Mouse (Mus musculus): ENCODE measurements around the gene A530084C06Rik. TPM values are rescaled to one million over a fixed set of nuclear protein-coding genes. Genes with fewer than 3 reads are reported as not detected.

Gene A530084C06Rik
- polyA plus RNA-seq, 1 experiment from 2014 or later = not detected

DNA sequence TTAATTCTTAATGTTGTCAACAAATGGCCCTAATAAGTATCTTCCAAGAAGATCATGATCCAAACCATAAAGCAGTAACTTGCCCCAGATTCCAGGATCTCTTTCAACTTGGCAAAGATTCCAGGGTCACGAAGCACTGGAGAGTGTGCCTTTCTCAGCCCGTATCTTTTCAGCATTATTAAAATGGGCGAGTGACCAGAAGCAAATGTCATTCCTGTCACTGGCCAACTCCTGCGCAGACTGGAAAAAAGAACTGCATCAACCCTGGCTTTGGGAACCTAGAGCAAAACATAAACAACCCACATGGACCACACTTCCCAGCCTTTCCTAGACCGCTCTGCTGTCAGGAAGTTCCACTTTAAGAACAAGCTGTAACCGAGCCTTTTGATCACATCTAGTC is 5.3 kb upstream of the A530084C06Rik start:
- ATAC-seq = no peak
- H3K4me1 ChIP-seq (replicated peaks) = peaks cover 5% of the 10 kb centered on the region

DNA sequence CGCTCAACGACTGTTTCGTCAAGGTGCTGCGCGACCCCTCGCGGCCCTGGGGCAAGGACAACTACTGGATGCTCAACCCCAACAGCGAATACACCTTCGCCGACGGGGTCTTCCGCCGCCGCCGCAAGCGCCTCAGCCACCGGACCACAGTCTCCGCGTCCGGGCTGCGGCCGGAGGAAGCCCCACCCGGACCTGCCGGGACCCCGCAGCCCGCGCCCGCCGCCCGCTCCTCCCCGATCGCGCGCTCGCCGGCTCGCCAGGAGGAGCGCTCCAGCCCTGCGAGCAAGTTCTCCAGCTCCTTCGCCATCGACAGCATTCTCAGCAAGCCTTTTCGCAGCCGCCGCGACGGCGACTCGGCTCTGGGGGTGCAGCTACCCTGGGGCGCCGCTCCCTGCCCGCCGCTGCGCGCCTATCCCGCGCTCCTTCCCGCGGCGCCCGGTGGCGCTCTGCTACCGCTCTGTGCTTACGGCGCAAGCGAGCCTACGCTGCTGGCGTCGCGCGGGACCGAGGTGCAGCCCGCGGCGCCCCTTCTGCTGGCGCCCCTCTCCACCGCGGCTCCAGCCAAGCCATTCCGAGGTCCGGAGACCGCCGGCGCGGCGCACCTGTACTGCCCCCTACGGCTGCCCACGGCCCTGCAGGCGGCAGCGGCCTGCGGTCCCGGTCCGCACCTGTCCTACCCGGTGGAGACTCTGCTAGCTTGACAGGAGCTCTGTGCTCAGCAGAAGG is 449 bp upstream of the A530084C06Rik start:
- Histone ChIP-seq H3K4me2 (replicated peaks) (peak overlapping the region; percentile 99), H3K9ac (peak overlapping the region; percentile 68), H3K4me1 (replicated peaks) (peaks cover 25% of the 10 kb centered on the region), H3K4me3 (replicated peaks) (peak overlapping the region; percentile 66), H3K27me3 (replicated peaks) (peaks cover 43% of the 10 kb centered on the region), H3K27ac (0 out of 2 replicates have a peak overlapping the region, but pooled peaks have one; percentile 40), H3K36me3 (no peaks in the 10 kb centered on the region), H3K9me3 (no peaks in the 10 kb centered on the region)
- ATAC-seq = peak; percentile 73
- WGBS = under 1% methylated on average over 92 of the region's 92 CpGs

More for the DNA sequence above, 5.3 kb upstream of the A530084C06Rik start:
- Histone ChIP-seq H3K27ac (no peak overlapping the region), H3K9ac (no peak overlapping the region), H3K9me3 (no peaks in the 10 kb centered on the region), H3K4me3 (replicated peaks) (no peak overlapping the region), H3K36me3 (no peaks in the 10 kb centered on the region), H3K27me3 (replicated peaks) (peaks cover 17% of the 10 kb centered on the region), H3K4me2 (replicated peaks) (no peak overlapping the region)
- 50% methylated on average over 6 of the region's 6 CpGs for WGBS

DNA sequence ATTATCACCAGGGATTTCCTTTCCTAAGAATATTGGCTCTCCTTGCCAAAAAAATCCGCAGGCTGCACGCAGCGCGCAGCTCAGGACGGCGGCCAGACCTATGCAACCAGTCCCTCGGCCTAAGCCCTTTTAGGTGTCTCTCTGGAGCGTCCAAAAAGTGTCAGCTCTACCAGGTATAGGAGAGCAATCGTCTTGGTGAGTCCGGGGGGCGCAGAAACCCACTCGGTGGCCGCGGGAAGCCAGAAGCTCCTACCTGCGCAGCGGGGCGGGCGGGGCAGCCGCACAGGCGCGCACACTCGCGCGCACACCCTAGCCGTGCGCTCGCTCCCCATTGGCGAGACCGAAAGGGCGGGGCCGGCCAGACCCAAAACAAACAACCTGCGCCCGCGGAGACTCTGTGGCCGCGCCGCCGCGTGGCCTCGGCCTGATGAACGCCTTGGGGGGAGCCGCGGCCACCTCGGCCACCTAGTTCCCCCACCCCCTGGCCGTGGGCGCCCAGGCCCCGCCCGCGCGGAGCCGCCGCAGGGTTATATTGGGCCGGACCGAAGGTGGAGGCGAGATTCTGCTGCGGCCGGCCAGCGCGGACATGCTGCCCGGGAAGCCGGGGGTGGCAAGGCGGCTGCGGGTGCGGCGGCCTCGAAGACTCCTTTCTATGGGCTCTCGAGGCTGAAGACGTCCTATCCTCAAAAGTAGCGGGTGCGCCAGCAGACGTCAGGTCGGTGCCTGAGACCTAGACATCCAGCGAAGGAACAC is 1.2 kb downstream of the A530084C06Rik start:
- peak overlapping the region; percentile 66 for H3K4me3 ChIP-seq (replicated peaks)
- H3K27ac ChIP-seq = no peak overlapping the region
- H3K36me3 ChIP-seq = no peaks in the 10 kb centered on the region
- peaks cover 25% of the 10 kb centered on the region for H3K4me1 ChIP-seq (replicated peaks)
- peak overlapping the region; percentile 68 for H3K9ac ChIP-seq
- H3K27me3 ChIP-seq (replicated peaks) = peaks cover 43% of the 10 kb centered on the region
- peak overlapping the region; percentile 99 for H3K4me2 ChIP-seq (replicated peaks)
- WGBS = under 1% methylated on average over 73 of the region's 73 CpGs
- H3K9me3 ChIP-seq = no peaks in the 10 kb centered on the region
- ATAC-seq = peak; percentile 87

DNA sequence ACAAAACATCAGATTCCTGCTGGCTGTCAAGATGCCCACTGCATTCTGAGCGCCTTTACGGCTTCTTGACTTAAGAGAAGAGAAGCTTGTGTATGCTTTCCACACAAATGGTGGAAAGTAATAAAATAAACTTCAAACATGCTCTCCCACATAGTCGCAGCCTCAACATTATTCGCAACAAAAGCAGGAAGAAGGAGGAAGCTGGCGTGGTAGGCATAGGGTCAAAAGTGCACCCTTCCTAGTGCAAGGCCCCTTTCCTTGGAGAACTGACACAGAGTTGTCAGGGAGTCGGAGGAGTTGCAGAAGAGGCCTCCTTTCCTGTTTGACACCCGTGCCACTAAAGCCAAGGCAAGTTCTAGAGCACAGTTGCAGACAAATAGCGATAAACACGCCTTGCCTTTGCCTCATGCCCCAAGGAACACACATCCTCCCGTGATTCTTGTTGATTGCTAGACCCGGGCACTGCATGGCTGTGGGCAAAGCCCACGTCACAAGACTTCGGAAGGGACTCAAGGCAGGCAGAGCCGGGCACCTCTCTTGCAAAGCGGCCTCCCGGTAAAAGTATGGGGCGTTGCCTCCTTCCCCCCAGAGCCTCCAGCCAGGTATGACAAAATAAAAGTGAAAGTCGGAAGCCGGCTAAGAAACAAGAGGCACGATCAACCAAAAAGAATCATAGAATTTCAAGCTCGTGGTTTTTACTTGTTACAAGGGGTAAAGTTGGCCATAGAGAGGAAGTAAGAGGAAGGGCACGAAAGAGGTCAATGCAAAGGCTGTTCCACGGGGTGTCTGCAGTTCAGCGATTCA is 2.0 kb downstream of the A530084C06Rik start:
- no peak for ATAC-seq
- H3K9me3 ChIP-seq = no peaks in the 10 kb centered on the region
- no peaks in the 10 kb centered on the region for H3K36me3 ChIP-seq
- H3K4me1 ChIP-seq (replicated peaks) = peaks cover 25% of the 10 kb centered on the region
- no peak overlapping the region for H3K27ac ChIP-seq
- H3K4me3 ChIP-seq (replicated peaks) = peak overlapping the region; percentile 66
- 17% methylated on average over 24 of the region's 24 CpGs for WGBS
- H3K27me3 ChIP-seq (replicated peaks) = peaks cover 38% of the 10 kb centered on the region
- H3K4me2 ChIP-seq (replicated peaks) = peak overlapping the region; percentile 99
- H3K9ac ChIP-seq = no peak overlapping the region

DNA sequence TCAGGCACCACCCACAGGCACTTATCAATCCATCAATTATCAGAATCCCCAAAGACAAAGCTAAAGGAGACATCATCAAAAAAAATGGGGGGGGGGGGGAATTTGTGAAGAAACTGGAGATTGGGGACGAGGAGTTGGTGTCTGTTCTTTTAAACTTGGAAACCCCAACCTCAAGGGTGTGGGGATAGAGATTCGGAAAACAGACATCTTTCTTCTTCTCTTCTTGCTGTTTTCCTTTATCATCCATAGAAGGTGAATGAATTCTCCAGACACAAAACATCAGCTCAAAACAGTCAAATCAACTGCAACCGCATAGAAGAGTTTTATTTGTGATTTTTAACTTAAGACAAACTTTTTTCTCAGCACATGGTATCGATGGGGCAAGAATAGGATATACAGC is 3.3 kb downstream of the A530084C06Rik start, which contains the start of gene Foxq1:
Gene Foxq1 (plus strand): TSS at position 301 of the 400 bp plus-strand sequence.
- no peaks in the 10 kb centered on the region for H3K9me3 ChIP-seq
- H3K27ac ChIP-seq = no peak within 1 kb of the TSS
- no peak for ATAC-seq
- peaks cover 33% of the 10 kb centered on the region for H3K27me3 ChIP-seq (replicated peaks)
- H3K36me3 ChIP-seq = no peaks in the 10 kb centered on the region
- WGBS = 91% methylated on average over 4 of the region's 4 CpGs
- H3K4me1 ChIP-seq (replicated peaks) = peaks cover 25% of the 10 kb centered on the region
- peak within 1 kb of the TSS; percentile 99; the same call in 1 of the 2 replicates for H3K4me2 ChIP-seq (replicated peaks)
- peak within 1 kb of the TSS; percentile 66; the same call in 1 of the 2 replicates for H3K4me3 ChIP-seq (replicated peaks)
- H3K9ac ChIP-seq = no peak within 1 kb of the TSS

DNA sequence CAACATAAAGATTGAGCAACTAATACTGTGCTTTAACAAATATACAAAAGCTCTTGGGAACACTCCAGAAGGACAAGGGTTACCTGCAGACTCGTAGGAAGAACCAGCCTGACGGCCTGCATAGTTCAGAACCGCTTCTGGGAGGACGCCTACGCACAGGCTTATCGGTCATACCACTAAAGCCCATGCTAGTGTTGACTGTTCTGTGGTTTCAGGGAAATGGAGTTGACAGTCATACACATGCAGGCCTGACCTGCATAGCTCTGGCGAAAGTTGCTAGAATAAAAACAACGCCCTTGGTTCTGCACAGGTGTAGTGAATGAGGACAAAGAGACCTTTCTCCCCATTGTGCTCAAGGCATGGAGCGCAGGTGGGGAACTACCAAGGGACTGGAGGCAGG is 11.5 kb downstream of the A530084C06Rik start:
- ATAC-seq = peak; percentile 73
- Histone ChIP-seq H3K4me3 (replicated peaks) (no peak overlapping the region), H3K4me1 (replicated peaks) (no peaks in the 10 kb centered on the region), H3K27ac (no peak overlapping the region), H3K27me3 (replicated peaks) (no peaks in the 10 kb centered on the region), H3K9me3 (no peaks in the 10 kb centered on the region), H3K36me3 (no peaks in the 10 kb centered on the region), H3K4me2 (replicated peaks) (no peak overlapping the region), H3K9ac (no peak overlapping the region)
- 71% methylated on average over 9 of the region's 9 CpGs for WGBS

DNA sequence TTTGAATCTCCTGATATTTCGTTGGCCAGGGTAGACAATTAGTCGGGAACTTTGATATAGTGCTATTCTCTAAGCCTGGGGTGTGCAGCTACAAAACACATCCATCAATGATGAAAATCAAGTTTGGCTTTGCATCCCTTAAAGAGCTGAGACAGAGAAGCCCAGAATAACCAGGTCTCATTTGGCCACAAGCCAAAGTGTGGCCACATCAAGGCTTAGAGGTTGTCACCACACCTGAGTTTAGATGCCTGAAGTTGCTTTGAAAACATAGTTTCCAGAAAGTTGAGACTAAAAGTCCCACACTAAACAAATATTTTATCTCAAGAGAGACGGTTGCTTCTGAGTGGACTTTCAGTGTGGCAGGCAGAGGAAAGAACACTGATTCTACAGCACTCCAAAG is 11.9 kb downstream of the A530084C06Rik start:
- H3K4me1 ChIP-seq (replicated peaks) = no peaks in the 10 kb centered on the region
- ATAC-seq = peak; percentile 34; the same call in 1 of the 2 replicates
- H3K9ac ChIP-seq = no peak overlapping the region
- no peaks in the 10 kb centered on the region for H3K9me3 ChIP-seq
- 76% methylated on average over 3 of the region's 3 CpGs for WGBS
- no peaks in the 10 kb centered on the region for H3K27me3 ChIP-seq (replicated peaks)
- H3K36me3 ChIP-seq = no peaks in the 10 kb centered on the region
- no peak overlapping the region for H3K4me3 ChIP-seq (replicated peaks)
- no peak overlapping the region for H3K27ac ChIP-seq
- H3K4me2 ChIP-seq (replicated peaks) = no peak overlapping the region

DNA sequence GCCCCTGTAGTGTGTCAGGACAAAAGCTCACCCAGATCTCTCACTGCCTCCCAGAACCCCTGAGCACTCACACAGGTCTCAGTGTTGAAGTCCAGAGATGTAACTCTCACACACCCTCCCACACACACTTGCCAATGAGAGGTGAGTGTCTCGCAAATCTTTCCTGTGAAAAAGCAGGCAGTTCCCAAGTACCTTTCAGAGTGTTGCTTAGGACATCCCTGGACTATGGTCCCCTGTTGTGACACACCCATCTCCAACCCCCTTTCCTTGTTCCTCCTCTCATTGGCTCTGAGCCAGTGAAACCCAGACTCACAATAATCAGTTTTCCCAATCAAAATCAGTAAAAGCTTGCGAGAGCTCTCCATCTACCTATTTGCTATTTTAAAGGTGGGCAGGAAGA is 12.3 kb downstream of the A530084C06Rik start:
- H3K4me1 ChIP-seq (replicated peaks) = no peaks in the 10 kb centered on the region
- H3K4me3 ChIP-seq (replicated peaks) = no peak overlapping the region
- no peak overlapping the region for H3K4me2 ChIP-seq (replicated peaks)
- no peak overlapping the region for H3K27ac ChIP-seq
- no peaks in the 10 kb centered on the region for H3K36me3 ChIP-seq
- no peaks in the 10 kb centered on the region for H3K27me3 ChIP-seq (replicated peaks)
- no peaks in the 10 kb centered on the region for H3K9me3 ChIP-seq
- H3K9ac ChIP-seq = no peak overlapping the region
- peak; percentile 75 for ATAC-seq
- 57% methylated on average over 2 of the region's 2 CpGs for WGBS

DNA sequence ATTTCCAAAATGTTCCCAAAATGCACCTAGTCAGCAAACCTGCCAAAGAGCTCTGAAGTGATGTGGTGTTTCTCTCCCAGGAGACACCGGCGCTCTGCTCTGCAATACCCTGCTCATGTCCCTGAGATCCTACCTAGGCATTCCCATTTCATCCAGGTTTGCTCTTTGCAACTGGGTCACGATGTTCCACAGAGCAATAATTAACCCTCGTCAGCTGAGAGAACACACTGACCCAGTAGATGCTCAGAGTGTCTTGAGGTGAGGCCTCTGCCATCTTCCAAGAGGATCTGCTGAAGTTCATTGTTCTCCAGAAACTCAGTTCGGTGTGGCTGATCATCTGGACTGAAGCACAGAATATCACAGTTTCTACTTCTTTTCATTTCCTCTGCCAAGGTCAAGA is 16.1 kb downstream of the A530084C06Rik start:
- Histone ChIP-seq H3K9ac (no peak overlapping the region), H3K4me2 (replicated peaks) (no peak overlapping the region), H3K27me3 (replicated peaks) (no peaks in the 10 kb centered on the region), H3K4me1 (replicated peaks) (no peaks in the 10 kb centered on the region), H3K36me3 (no peaks in the 10 kb centered on the region), H3K9me3 (no peaks in the 10 kb centered on the region), H3K27ac (no peak overlapping the region), H3K4me3 (replicated peaks) (no peak overlapping the region)
- ATAC-seq = no peak
- 90% methylated on average over 5 of the region's 5 CpGs for WGBS

DNA sequence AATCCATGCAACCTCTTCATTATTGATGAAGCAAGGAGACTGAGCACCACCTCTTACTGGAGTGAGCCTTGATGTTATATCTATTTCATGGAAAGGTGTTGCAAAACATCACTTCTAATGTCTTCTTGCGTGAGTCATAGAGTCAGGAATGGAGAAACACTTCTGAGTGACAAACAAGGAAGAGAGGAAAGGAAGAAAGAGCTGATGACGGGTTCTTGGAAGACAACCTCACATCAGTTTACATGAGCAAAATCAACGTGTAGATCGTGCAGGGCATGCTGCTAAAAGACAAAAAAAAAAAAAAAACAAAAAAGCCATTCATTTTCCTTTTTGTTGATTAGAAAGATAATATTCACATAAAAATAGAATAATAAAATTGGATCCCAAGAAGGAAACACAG is 24.4 kb downstream of the A530084C06Rik start:
- Histone ChIP-seq H3K9ac (no peak overlapping the region), H3K4me3 (replicated peaks) (no peak overlapping the region), H3K9me3 (no peaks in the 10 kb centered on the region), H3K4me2 (replicated peaks) (no peak overlapping the region), H3K27ac (no peak overlapping the region), H3K4me1 (replicated peaks) (no peaks in the 10 kb centered on the region), H3K36me3 (no peaks in the 10 kb centered on the region), H3K27me3 (replicated peaks) (no peaks in the 10 kb centered on the region)
- WGBS = 94% methylated on average over 4 of the region's 4 CpGs
- no peak for ATAC-seq

DNA sequence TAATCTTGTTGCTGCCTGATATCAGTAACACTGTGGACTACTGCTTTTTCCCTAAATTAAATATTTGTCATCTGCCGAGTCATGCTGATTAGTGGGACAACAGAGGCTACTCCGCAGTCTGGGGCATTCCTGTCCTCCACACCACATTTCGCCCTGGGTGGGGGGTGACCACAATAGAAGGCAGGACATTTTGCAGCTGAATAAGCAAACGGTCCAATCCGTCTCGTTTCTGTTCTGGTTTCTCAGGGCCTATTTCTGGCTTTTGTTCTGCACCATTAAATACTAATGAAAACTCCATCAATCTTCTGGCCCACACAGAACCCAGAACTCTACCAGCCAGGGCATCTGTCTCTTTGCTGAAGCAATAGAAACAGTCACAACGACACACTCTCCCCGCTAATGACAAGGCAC is 27.5 kb downstream of the A530084C06Rik start:
- Histone ChIP-seq H3K27ac (no peak overlapping the region), H3K4me1 (replicated peaks) (no peaks in the 10 kb centered on the region), H3K36me3 (no peaks in the 10 kb centered on the region), H3K27me3 (replicated peaks) (no peaks in the 10 kb centered on the region), H3K9me3 (no peaks in the 10 kb centered on the region), H3K4me3 (replicated peaks) (no peak overlapping the region), H3K4me2 (replicated peaks) (no peak overlapping the region), H3K9ac (no peak overlapping the region)
- 33% methylated on average over 8 of the region's 8 CpGs for whole genome bisulfite sequencing
- no peak for ATAC-seq

DNA sequence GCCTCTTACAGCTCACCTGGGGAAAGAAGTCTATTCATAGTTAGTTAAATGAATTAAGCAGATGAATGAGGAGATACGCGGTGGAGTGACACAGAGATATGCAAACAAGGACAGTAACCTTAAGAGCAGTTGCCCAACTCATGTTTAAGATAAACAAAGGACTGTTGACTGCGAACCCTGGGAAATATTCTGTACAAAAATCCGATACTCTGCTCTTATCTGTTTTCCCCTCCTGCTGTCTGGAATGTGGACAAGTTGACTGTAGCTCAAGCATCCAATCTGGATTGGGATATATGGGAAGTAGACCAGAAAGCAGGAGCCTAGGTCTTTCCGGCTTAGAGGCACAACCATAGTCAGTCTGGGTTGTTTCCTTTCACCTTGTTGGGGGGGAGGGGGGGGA is 27.9 kb downstream of the A530084C06Rik start:
- no peak for ATAC-seq
- H3K4me1 ChIP-seq (replicated peaks) = no peaks in the 10 kb centered on the region
- 70% methylated on average over 5 of the region's 5 CpGs for WGBS
- H3K9ac ChIP-seq = no peak overlapping the region
- no peak overlapping the region for H3K27ac ChIP-seq
- H3K4me3 ChIP-seq (replicated peaks) = no peak overlapping the region
- no peaks in the 10 kb centered on the region for H3K9me3 ChIP-seq
- no peaks in the 10 kb centered on the region for H3K27me3 ChIP-seq (replicated peaks)
- no peak overlapping the region for H3K4me2 ChIP-seq (replicated peaks)
- H3K36me3 ChIP-seq = no peaks in the 10 kb centered on the region

Measured in intestine, embryonic 15.5 days (tissue).